Mouse (Mus musculus) CD4-positive helper T cell, adult 2 months (primary cell): ENCODE results near the gene Errfi1.

ENCODE experiments used
- DNase-seq: peaks from one replicate; pipeline ENCODE4 v3.0.0-alpha.2; 2012; ENCODE audit warnings: low read depth, missing footprints, low spot score

Errfi1 gene

GRCm38 (mm10) chr4:150879631-150880030, 25.9 kb downstream of the Errfi1 start:
- no peak for DNase-seq

- DNase-seq, result no peak
Observed at GRCm38 (mm10) chr4:150880364-150880763, 26.6 kb downstream of the Errfi1 start.

GRCm38 (mm10) chr4:150882632-150883031, 28.9 kb downstream of the Errfi1 start:
- DNase-seq, result no peak

GRCm38 (mm10) chr4:150887903-150888302, 34.2 kb downstream of the Errfi1 start:
- DNase-seq, result no peak

GRCm38 (mm10) chr4:150888492-150888891, 34.8 kb downstream of the Errfi1 start:
- DNase-seq, result no peak

- DNase-seq, result no peak
Observed at GRCm38 (mm10) chr4:150889273-150889954, 35.7 kb downstream of the Errfi1 start.

DNA sequence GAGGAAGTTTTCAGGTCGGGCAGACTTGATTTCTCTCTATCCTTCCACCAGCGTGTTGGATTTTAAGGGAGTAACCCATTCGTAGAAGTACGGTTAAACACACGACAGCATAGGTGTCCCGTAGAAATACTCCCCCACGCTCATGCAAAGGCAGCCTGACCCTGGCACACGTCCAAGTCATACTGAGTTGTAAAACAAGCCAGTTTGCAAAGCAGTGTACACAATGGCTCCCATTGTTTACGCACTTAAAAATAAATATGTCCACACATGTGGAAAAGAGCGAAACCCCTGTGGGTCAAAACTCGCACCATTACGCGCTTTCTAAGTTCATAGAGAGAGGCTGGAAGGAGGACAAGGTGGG, 36.2 kb downstream of the Errfi1 start:
- DNase-seq, result no peak

GRCm38 (mm10) chr4:150891308-150891707, 37.6 kb downstream of the Errfi1 start:
- DNase-seq, result no peak

DNA sequence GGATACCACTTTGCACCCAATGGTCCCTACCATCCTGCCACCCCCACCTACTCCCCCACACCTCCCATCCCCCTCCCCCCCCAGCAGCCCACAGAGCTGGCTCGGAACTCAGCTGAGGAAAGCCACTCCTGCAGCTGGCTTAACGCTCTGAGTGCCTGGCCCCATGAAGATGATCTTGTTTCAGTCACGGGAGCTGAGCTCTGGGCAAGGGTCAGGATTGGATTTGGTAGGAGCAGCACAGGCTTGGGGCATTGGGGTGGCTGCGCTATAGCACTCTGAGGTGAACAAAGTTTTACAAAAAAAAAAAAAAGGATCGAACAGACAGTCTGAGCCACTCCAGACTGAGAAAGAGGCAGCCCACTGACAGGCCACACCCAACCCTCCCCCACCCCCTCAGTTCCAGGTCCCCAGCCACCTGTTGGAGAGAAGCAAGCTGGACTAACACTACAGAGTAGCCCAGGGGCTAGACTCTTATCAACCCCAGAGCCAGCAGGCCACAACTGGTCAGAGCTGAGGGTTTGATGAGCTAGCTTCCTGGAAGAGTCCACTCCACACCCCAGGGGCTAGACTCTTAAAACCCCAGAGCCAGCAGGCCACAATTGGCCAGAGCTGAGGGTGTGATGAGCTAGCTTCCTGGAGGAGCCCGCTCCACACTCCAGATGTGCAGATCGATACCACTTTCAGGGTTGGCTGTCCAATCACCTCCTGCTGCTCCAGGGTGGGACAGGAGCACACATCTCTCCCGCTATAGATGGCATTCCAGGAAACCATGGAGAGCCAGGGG, 41.2 kb downstream of the Errfi1 start:
- DNase-seq, result peak; percentile 63

DNA sequence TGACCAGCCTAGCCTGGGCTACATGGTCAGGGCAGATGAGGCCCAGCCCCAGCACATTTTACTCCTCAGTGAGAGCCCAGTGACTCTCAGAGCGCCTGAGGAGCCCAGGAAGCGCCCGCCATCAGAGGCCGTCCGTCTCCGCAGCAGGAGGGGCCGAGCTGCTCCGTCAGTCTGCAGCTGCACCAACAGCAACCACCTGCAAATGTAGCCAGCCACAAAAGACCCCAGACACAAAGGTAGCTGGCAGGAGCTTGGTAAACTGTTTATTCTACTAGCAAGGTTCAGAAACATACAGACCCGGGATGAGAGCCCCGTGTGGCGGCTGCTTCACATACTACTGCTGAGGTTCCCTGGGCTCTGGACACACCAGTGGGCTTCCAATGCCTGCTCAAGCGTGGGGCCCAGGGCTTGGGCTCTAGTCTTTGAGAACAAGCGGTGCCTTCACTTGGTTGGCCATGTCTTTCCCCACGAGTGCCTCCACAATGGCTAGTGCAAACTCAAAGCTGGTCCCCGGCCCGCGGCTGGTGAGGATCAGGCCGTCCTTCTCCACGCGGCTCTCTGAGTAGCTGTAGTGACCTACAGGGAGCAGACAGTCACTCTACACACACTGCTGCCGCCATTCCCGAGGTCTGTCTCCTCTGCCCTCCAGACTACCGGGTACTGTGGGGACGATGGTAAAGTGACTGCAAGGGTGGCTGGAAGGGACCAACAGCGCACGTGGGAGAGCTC, 43.3 kb downstream of the Errfi1 start:
- DNase-seq, result no peak

GRCm38 (mm10) chr4:150898716-150899365, 45.1 kb downstream of the Errfi1 start:
- DNase-seq, result peak; percentile 81

GRCm38 (mm10) chr4:150900486-150900885, 46.8 kb downstream of the Errfi1 start:
- DNase-seq, result no peak

DNA sequence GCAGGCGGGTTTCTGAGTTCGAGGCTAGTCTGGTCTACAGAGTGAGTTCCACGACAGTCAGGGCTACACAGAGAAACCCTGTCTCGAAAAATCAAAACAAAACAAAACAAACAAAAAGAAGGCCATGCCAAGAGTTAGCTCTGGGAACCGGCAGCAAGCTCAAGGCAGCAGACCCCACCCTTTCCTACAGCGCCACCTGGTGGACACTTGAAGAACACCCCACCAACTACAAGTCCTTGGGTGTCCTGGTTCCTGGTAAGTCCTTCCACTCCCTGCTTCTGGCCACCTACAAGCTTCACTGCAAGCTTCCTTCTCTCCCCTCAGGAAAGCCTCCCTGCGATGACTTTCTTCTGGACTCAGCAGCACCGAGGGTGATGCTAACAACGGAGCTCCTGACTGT, 47.9 kb downstream of the Errfi1 start:
- peak; percentile 75 for DNase-seq

GRCm38 (mm10) chr4:150902062-150902461, 48.3 kb downstream of the Errfi1 start:
- no peak for DNase-seq

DNA sequence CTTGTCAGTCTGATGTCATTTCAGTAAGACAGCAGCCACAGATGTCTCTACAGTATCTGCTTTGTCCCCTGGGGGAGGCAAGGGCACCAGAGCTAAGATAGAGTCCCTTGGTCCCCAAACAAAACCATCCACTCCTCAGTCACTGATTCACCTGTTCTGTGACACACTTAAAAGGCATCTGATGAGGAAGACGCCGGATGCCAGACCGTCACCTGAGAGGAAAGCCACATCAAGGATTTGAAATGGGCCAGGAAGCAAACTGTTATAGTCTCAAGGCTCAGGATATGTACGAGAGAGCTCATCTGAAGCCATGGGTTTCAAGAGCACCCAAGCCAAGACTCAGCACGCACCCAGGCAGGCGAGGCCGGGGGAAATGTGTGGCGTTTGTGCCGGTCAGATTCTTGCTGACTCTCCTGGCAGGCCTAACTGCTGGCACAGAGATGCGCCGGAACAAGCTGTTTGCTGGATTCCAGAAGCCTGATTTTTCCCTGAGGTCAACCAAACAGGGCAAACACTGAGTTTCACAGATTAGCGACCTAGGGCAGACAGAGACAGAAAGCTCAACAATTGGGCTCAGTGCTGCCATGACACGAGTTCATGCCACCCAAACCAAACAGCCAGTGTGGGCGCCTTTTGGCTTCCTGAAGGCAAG, 49.5 kb downstream of the Errfi1 start:
- DNase-seq, result peak; percentile 50

GRCm38 (mm10) chr4:150907099-150907498, 53.4 kb downstream of the Errfi1 start:
- no peak for DNase-seq

DNA sequence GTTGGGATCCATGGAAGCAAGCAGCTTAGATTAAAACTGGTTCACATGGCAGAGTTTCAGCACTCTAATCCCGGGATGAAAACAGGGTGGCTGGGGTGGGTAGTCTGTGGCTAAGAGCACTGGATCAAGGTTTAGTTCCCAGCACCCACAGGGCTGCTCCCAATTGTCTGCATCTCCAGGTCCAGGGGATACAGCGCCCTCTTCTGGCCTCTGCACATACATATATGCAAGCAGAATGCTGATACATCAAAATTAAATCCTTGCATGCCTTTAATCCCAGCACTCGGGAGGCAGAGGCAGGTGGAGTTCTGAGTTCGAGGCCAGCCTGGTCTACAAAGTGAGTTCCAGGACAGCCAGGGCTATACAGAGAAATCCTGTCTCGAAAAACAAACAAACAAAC, 54.8 kb downstream of the Errfi1 start:
- peak; percentile 48 for DNase-seq

DNA sequence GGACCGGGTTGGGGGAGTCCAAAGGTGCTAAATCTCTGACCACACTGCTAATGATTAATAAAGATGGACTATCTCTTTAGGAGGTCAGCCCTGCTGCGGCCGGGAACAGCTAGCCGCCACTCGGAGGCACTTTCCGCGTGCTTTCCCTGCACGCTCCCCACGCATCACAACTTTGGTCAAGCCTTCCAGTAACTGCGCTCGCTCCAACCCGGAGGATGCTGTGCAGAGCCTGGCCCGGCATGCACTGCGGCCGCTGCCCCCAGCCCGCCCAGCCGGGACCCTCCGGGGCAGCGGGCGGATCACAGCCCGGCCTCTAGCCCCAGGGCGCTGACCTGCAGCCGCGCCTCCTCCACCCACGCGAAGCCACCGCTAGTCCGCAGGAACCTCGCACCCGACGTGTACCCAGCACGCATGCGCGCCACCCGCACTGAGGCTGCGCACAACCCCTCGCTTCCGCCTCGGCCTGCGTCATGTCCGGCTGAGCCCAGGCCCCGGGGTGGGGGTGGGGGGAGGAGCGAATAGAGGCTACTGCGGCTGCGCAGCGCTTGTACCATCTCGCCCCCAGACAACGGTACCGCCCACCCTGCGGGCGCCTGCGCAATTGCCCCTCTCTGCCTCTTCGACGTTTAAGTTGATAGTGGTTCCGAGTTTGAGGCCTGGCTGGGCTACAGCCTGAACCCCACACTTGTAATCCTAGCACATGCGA, 55.9 kb downstream of the Errfi1 start:
- DNase-seq, result peak; percentile 99

- no peak for DNase-seq
Observed at GRCm38 (mm10) chr4:150910164-150910951, 56.6 kb downstream of the Errfi1 start.

DNA sequence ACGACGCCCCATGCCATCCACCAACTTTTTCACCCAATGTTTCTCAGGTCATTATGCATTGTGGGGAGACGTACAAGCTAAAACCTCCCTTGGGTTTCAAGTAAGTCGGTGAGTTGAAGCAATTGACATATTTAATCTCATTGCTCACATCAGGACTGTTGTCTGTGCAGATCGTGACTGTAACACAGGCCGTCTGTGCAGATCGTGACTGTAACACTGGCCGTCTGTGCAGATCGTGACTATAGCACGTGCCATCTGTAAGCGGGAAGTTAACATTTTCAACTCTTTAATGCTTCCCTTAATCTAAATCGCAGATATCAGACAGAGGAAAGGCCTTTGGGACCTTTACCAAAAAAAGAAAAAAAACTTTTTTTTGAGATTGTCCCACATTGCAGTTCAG, 60.0 kb downstream of the Errfi1 start:
- DNase-seq, result peak; percentile 36
